Mouse (Mus musculus): ENCODE data around the gene Dcaf17.

Gene Dcaf17

GRCm38 (mm10) chr2:71056115-71056835 lies 1.1 kb downstream of the Dcaf17 start:
- DNase-seq: no peak

- DNase-seq: no peak
Measured at GRCm38 (mm10) chr2:71071601-71072000, 16.5 kb downstream of the Dcaf17 start.

- no peak for DNase-seq
Measured at GRCm38 (mm10) chr2:71073330-71073729, 18.2 kb downstream of the Dcaf17 start.

GRCm38 (mm10) chr2:71073828-71074227 lies 18.7 kb downstream of the Dcaf17 start:
- no peak for DNase-seq

GRCm38 (mm10) chr2:71082416-71082815 lies 27.3 kb downstream of the Dcaf17 start:
- no peak for DNase-seq

- no peak for DNase-seq
Measured at GRCm38 (mm10) chr2:71083454-71084193, 28.5 kb downstream of the Dcaf17 start.

- no peak for DNase-seq
Measured at GRCm38 (mm10) chr2:71089766-71090165, 34.6 kb downstream of the Dcaf17 start.

- DNase-seq: peak; percentile 7 to 15
Measured at GRCm38 (mm10) chr2:71090660-71091445, 35.7 kb downstream of the Dcaf17 start.

GRCm38 (mm10) chr2:71096170-71096569 lies 41.0 kb downstream of the Dcaf17 start:
- no peak for DNase-seq

GRCm38 (mm10) chr2:71102621-71103291 lies 47.6 kb downstream of the Dcaf17 start:
- peak; percentile 12 to 20 for DNase-seq

GRCm38 (mm10) chr2:71103292-71103680 lies 48.2 kb downstream of the Dcaf17 start:
- peak; percentile 40 to 46 for DNase-seq

- peak; percentile 37 to 40 for DNase-seq
Measured at GRCm38 (mm10) chr2:71104696-71105095, 49.6 kb downstream of the Dcaf17 start.

- DNase-seq: no peak
Measured at GRCm38 (mm10) chr2:71105469-71106215, 50.5 kb downstream of the Dcaf17 start.

GRCm38 (mm10) chr2:71107225-71107624 lies 52.1 kb downstream of the Dcaf17 start:
- DNase-seq: no peak

- no peak for DNase-seq
Measured at GRCm38 (mm10) chr2:71108541-71108940, 53.4 kb downstream of the Dcaf17 start.

GRCm38 (mm10) chr2:71113489-71114171 lies 58.5 kb downstream of the Dcaf17 start:
- no peak for DNase-seq

- DNase-seq: peak; percentile 46 to 52
Measured at GRCm38 (mm10) chr2:71116151-71116550, 61.0 kb downstream of the Dcaf17 start.

GRCm38 (mm10) chr2:71117797-71118708 lies 62.9 kb downstream of the Dcaf17 start, which contains the start of gene Cybrd1:
Cybrd1 (plus strand) TSS chr2:71117923.
- DNase-seq: peak; percentile 18 to 28

- DNase-seq: no peak
Measured at GRCm38 (mm10) chr2:71120844-71121243, 65.7 kb downstream of the Dcaf17 start.

- DNase-seq: no peak
Measured at GRCm38 (mm10) chr2:71121406-71121805, 66.3 kb downstream of the Dcaf17 start.

Measured in B cell, adult 2 months (primary cell).